Mouse (Mus musculus) midbrain, embryonic 12.5 days (tissue): ENCODE measurements around the gene Kcnip1. TPM values are rescaled to one million over a fixed set of nuclear protein-coding genes. Genes with fewer than 3 reads are reported as not detected.
A peak's percentile ranks its signal among the peaks of the same experiment; 100 is the strongest.

Experiments
- ATAC-seq: fragments of 200-750 bp; cut with Nextera tagmentation; 2 replicates; pipeline ENCODE4 v1.8.0; 2017; ENCODE audit warnings: low read depth, moderate TSS enrichment, moderate library complexity; ENCODE audit not compliant: low FRiP score
- H3K27ac ChIP-seq: fragments of 300-500 bp; sonication (generic); replicated peaks from 2 replicates; pipeline ENCODE4 v1.5.1; 2016; ENCODE audit warnings: mild to moderate bottlenecking
- H3K27me3 ChIP-seq: fragments of 300-500 bp; sonication (generic); 2 replicates; pipeline ENCODE4 v1.6.1; 2016; ENCODE audit warnings: mild to moderate bottlenecking
- H3K36me3 ChIP-seq: fragments of 300-500 bp; sonication (generic); 2 replicates; pipeline ENCODE4 v1.6.1; 2016
- H3K4me1 ChIP-seq: fragments of 300-500 bp; sonication (generic); 2 replicates; pipeline ENCODE4 v1.6.1; 2016
- H3K4me2 ChIP-seq: fragments of 300-500 bp; sonication (generic); replicated peaks from 2 replicates; pipeline ENCODE4 v1.6.1; 2016; ENCODE audit warnings: mild to moderate bottlenecking, moderate library complexity
- H3K4me3 ChIP-seq: fragments of 300-500 bp; sonication (generic); 2 replicates; pipeline ENCODE4 v1.5.1; 2016; ENCODE audit warnings: mild to moderate bottlenecking
- H3K9ac ChIP-seq: fragments of 300-500 bp; sonication (generic); replicated peaks from 2 replicates; pipeline ENCODE4 v1.6.1; 2016; ENCODE audit warnings: mild to moderate bottlenecking, moderate library complexity
- H3K9me3 ChIP-seq: fragments of 300-500 bp; sonication (generic); 2 replicates; pipeline ENCODE4 v1.6.1; 2016; ENCODE audit warnings: mild to moderate bottlenecking
- WGBS: fragments of 180-500 bp; shearing (Covaris S2); methylation state at CpG from one replicate; pipeline ENCODE4 v1.1.7; 2016; 5-methylcytosine and 5-hydroxymethylcytosine counted together
- polyA plus RNA-seq: library from polyadenylated mRNA; unstranded; fragments of >200 nt; fragmentation: Nextera tagmentation; extraction: Ambion mirVana; gene quantifications from 2 replicates; pipeline ENCODE4 v1.2.1, GENCODE M21; 2016

The Kcnip1 gene
- polyA plus RNA-seq, 1 experiment from 2014 or later, result 15.5 TPM

GRCm38 (mm10) chr11:33914216-33914615 lies 78.7 kb downstream of the Kcnip1 start:
- H3K4me2 ChIP-seq, result no peak overlapping the region
- WGBS, result 81% methylated on average over 12 of the region's 12 CpGs
- no peak for ATAC-seq

GRCm38 (mm10) chr11:33913061-33913460 lies 79.9 kb downstream of the Kcnip1 start:
- Histone ChIP-seq H3K27me3 (peaks cover 8% of the 10 kb centered on the region), H3K36me3 (no peaks in the 10 kb centered on the region), H3K9me3 (no peaks in the 10 kb centered on the region), H3K4me2 (no peak overlapping the region), H3K27ac (no peak overlapping the region), H3K4me1 (peaks cover 13% of the 10 kb centered on the region; the same call in 1 of the 2 replicates), H3K9ac (no peak overlapping the region), H3K4me3 (no peak overlapping the region)
- no peak for ATAC-seq
- WGBS, result 90% methylated on average over 7 of the region's 7 CpGs

More at GRCm38 (mm10) chr11:33914216-33914615, 78.7 kb downstream of the Kcnip1 start:
- no peak overlapping the region for H3K9ac ChIP-seq
- H3K36me3 ChIP-seq, result no peaks in the 10 kb centered on the region
- no peak overlapping the region for H3K4me3 ChIP-seq
- H3K9me3 ChIP-seq, result no peaks in the 10 kb centered on the region
- H3K27ac ChIP-seq, result no peak overlapping the region
- peaks cover 13% of the 10 kb centered on the region; the same call in 1 of the 2 replicates for H3K4me1 ChIP-seq
- peaks cover 8% of the 10 kb centered on the region for H3K27me3 ChIP-seq

GRCm38 (mm10) chr11:33912151-33912571 lies 80.8 kb downstream of the Kcnip1 start:
- Histone ChIP-seq H3K4me1 (peaks cover 13% of the 10 kb centered on the region; the same call in 1 of the 2 replicates), H3K36me3 (no peaks in the 10 kb centered on the region), H3K27ac (0 out of 2 replicates have a peak overlapping the region, but pooled peaks have one; percentile 20), H3K4me3 (no peak overlapping the region), H3K9ac (no peak overlapping the region), H3K4me2 (no peak overlapping the region), H3K9me3 (no peaks in the 10 kb centered on the region), H3K27me3 (peaks cover 8% of the 10 kb centered on the region)
- 10% methylated on average over 2 of the region's 2 CpGs for WGBS
- no peak for ATAC-seq

- H3K27ac ChIP-seq, result no peak overlapping the region
- 38% methylated on average over 7 of the region's 7 CpGs for WGBS
- H3K9ac ChIP-seq, result no peak overlapping the region
- H3K27me3 ChIP-seq, result peaks cover 8% of the 10 kb centered on the region
- no peaks in the 10 kb centered on the region for H3K36me3 ChIP-seq
- H3K9me3 ChIP-seq, result no peaks in the 10 kb centered on the region
- no peak overlapping the region for H3K4me2 ChIP-seq
- H3K4me1 ChIP-seq, result peaks cover 13% of the 10 kb centered on the region; the same call in 1 of the 2 replicates
- H3K4me3 ChIP-seq, result no peak overlapping the region
- no peak for ATAC-seq
Observed at GRCm38 (mm10) chr11:33910982-33911381, 82.0 kb downstream of the Kcnip1 start.

GRCm38 (mm10) chr11:33908360-33909175 lies 84.4 kb downstream of the Kcnip1 start:
- 64% methylated on average over 4 of the region's 4 CpGs for WGBS
- no peaks in the 10 kb centered on the region for H3K36me3 ChIP-seq

GRCm38 (mm10) chr11:33903494-33903893 lies 89.5 kb downstream of the Kcnip1 start:
- 70% methylated on average over 6 of the region's 6 CpGs for WGBS
- H3K36me3 ChIP-seq, result no peaks in the 10 kb centered on the region
- no peaks in the 10 kb centered on the region for H3K9me3 ChIP-seq
- no peak overlapping the region for H3K4me3 ChIP-seq
- H3K4me1 ChIP-seq, result no peaks in the 10 kb centered on the region
- ATAC-seq, result no peak
- no peaks in the 10 kb centered on the region for H3K27me3 ChIP-seq
- no peak overlapping the region for H3K4me2 ChIP-seq
- H3K9ac ChIP-seq, result no peak overlapping the region
- no peak overlapping the region for H3K27ac ChIP-seq

More at GRCm38 (mm10) chr11:33908360-33909175, 84.4 kb downstream of the Kcnip1 start:
- Histone ChIP-seq H3K9ac (no peak overlapping the region), H3K4me3 (no peak overlapping the region), H3K27ac (no peak overlapping the region), H3K4me1 (peaks cover 13% of the 10 kb centered on the region; the same call in 1 of the 2 replicates), H3K4me2 (no peak overlapping the region), H3K9me3 (no peaks in the 10 kb centered on the region), H3K27me3 (peaks cover 4% of the 10 kb centered on the region; the same call in 1 of the 2 replicates)
- no peak for ATAC-seq

- H3K4me2 ChIP-seq, result no peak overlapping the region
- H3K4me1 ChIP-seq, result no peaks in the 10 kb centered on the region
- no peak for ATAC-seq
- H3K4me3 ChIP-seq, result no peak overlapping the region
- 89% methylated on average over 10 of the region's 10 CpGs for WGBS
- H3K27ac ChIP-seq, result no peak overlapping the region
- H3K27me3 ChIP-seq, result no peaks in the 10 kb centered on the region
- no peaks in the 10 kb centered on the region for H3K36me3 ChIP-seq
- no peaks in the 10 kb centered on the region for H3K9me3 ChIP-seq
- H3K9ac ChIP-seq, result no peak overlapping the region
Observed at GRCm38 (mm10) chr11:33902377-33902776, 90.6 kb downstream of the Kcnip1 start.

- Histone ChIP-seq H3K4me2 (no peak overlapping the region), H3K36me3 (no peaks in the 10 kb centered on the region), H3K4me3 (no peak overlapping the region), H3K27ac (no peak overlapping the region), H3K9ac (no peak overlapping the region), H3K4me1 (no peaks in the 10 kb centered on the region), H3K27me3 (no peaks in the 10 kb centered on the region), H3K9me3 (no peaks in the 10 kb centered on the region)
- WGBS, result 81% methylated on average over 2 of the region's 2 CpGs
- no peak for ATAC-seq
Observed at GRCm38 (mm10) chr11:33901783-33902182, 91.2 kb downstream of the Kcnip1 start.

GRCm38 (mm10) chr11:33891084-33891483 lies 101.9 kb downstream of the Kcnip1 start:
- no peaks in the 10 kb centered on the region for H3K27me3 ChIP-seq
- no peaks in the 10 kb centered on the region for H3K36me3 ChIP-seq
- ATAC-seq, result no peak
- H3K4me1 ChIP-seq, result 0 out of 2 replicates have a peak, but pooled peaks cover 5% of the 10 kb centered on the region
- no peaks in the 10 kb centered on the region for H3K9me3 ChIP-seq
- H3K4me2 ChIP-seq, result no peak overlapping the region
- no peak overlapping the region for H3K9ac ChIP-seq
- H3K27ac ChIP-seq, result no peak overlapping the region
- 81% methylated on average over 4 of the region's 4 CpGs for WGBS
- H3K4me3 ChIP-seq, result no peak overlapping the region

GRCm38 (mm10) chr11:33890382-33890781 lies 102.6 kb downstream of the Kcnip1 start:
- Histone ChIP-seq H3K36me3 (no peaks in the 10 kb centered on the region), H3K4me2 (no peak overlapping the region), H3K9me3 (no peaks in the 10 kb centered on the region), H3K27me3 (no peaks in the 10 kb centered on the region), H3K9ac (no peak overlapping the region), H3K4me1 (0 out of 2 replicates have a peak, but pooled peaks cover 5% of the 10 kb centered on the region), H3K27ac (no peak overlapping the region), H3K4me3 (no peak overlapping the region)
- ATAC-seq, result no peak
- 57% methylated on average over 2 of the region's 2 CpGs for WGBS

GRCm38 (mm10) chr11:33887660-33888059 lies 105.3 kb downstream of the Kcnip1 start:
- no peak overlapping the region for H3K4me2 ChIP-seq
- H3K9ac ChIP-seq, result no peak overlapping the region
- H3K36me3 ChIP-seq, result no peaks in the 10 kb centered on the region
- WGBS, result 92% methylated on average over 3 of the region's 3 CpGs
- H3K27me3 ChIP-seq, result no peaks in the 10 kb centered on the region
- no peak overlapping the region for H3K27ac ChIP-seq
- ATAC-seq, result no peak
- H3K4me3 ChIP-seq, result no peak overlapping the region
- 0 out of 2 replicates have a peak, but pooled peaks cover 5% of the 10 kb centered on the region for H3K4me1 ChIP-seq
- H3K9me3 ChIP-seq, result no peaks in the 10 kb centered on the region

- no peak for ATAC-seq
- Histone ChIP-seq H3K4me1 (0 out of 2 replicates have a peak, but pooled peaks cover 5% of the 10 kb centered on the region), H3K9ac (no peak overlapping the region), H3K27me3 (no peaks in the 10 kb centered on the region), H3K4me2 (no peak overlapping the region), H3K27ac (no peak overlapping the region), H3K36me3 (no peaks in the 10 kb centered on the region), H3K4me3 (no peak overlapping the region), H3K9me3 (no peaks in the 10 kb centered on the region)
- WGBS, result 88% methylated on average over 4 of the region's 4 CpGs
Observed at GRCm38 (mm10) chr11:33885981-33886380, 107.0 kb downstream of the Kcnip1 start.
